Mouse (Mus musculus): ENCODE results near the gene Resf1.
"Not testable (repeated sequence)": the region's sequence is repeated elsewhere in the genome, so short reads cannot be mapped to it uniquely, and the experiment has no call there.

GRCm38 (mm10) chr6:149288190-149288589, 21.0 kb upstream of the Resf1 start:
- TF ChIP-seq CTCF (IDR thresholded peaks at IDR 0.05; ENCODE audit: low read depth); EP300 (optimal IDR thresholded peaks at IDR 0.05): not testable (repeated sequence)
